Mouse (Mus musculus): ENCODE results near the gene Tada3.
"Not testable (repeated sequence)": the region's sequence is repeated elsewhere in the genome, so short reads cannot be mapped to it uniquely, and the experiment has no call there.

Tada3 gene

GRCm38 (mm10) chr6:113341574-113341973, 36.1 kb downstream of the Tada3 start:
- peak in 1 of 2 experiments; percentile 13 for DNase-seq

- peak; percentile 34 to 42 for DNase-seq
Measured at GRCm38 (mm10) chr6:113336852-113337620, 40.6 kb downstream of the Tada3 start.

GRCm38 (mm10) chr6:113334216-113334615, 43.5 kb downstream of the Tada3 start:
- DNase-seq, result no peak

GRCm38 (mm10) chr6:113333137-113333950, 44.3 kb downstream of the Tada3 start:
- DNase-seq, result peak; percentile 86 to 92

GRCm38 (mm10) chr6:113332734-113333133, 44.9 kb downstream of the Tada3 start:
- not testable (repeated sequence) for DNase-seq

GRCm38 (mm10) chr6:113331721-113332120, 46.0 kb downstream of the Tada3 start:
- no peak for DNase-seq

- no peak for DNase-seq
Measured at GRCm38 (mm10) chr6:113330547-113330946, 47.1 kb downstream of the Tada3 start.

- DNase-seq, result no peak
Measured at GRCm38 (mm10) chr6:113329396-113329795, 48.3 kb downstream of the Tada3 start.

GRCm38 (mm10) chr6:113326533-113327315, 51.0 kb downstream of the Tada3 start, which contains the start of gene Ogg1:
Gene Ogg1 (plus strand): TSS chr6:113326972.
- DNase-seq, result peak; percentile 95 to 98
